Mouse (Mus musculus): Measurements from ENCODE around the gene Pramel6. TPM values are rescaled to one million over a fixed set of nuclear protein-coding genes. Genes with fewer than 3 reads are reported as not detected.
"Not testable (repeated sequence)": the region's sequence is repeated elsewhere in the genome, so short reads cannot be mapped to it uniquely, and the experiment has no call there.

Gene Pramel6
- polyA plus RNA-seq (2012; ENCODE audit: insufficient read depth, insufficient read length, missing spikeins): not detected in 2 replicates

DNA sequence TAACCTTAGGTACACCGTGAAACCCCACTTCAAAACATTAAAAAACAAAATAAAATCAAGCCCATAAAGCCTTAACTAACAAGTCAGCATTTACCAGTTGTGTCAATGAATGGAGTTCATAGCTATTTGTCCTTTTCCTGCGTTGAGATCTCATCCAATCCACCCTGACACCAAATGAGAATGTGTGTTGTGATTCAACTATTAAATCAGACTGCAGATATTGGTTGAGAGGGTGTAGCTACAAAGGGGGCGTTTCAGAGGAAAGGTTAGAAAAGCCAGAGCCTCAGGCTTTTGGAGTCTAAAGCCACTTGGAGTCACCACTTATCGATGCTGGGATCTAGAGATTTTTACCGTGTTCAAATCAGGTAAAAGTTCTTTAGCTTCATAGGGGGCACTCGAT, at the start of gene Pramel6:
Gene Pramel6 (plus strand): TSS at position 301 of the 400 bp plus-strand sequence.
- Histone ChIP-seq H3K27ac (ENCODE audit: insufficient read depth, low read depth, low read length) (no peak within 1 kb of the TSS), H3K4me3 (ENCODE audit: insufficient read depth, low read length) (no peak within 1 kb of the TSS), H3K4me1 (ENCODE audit: control insufficient read depth, insufficient read depth, low read length) (no peaks in the 10 kb centered on the region)
- TF ChIP-seq CTCF (IDR thresholded peaks at IDR 0.05; ENCODE audit: low read depth, low read length) (no peak), POLR2A (IDR thresholded peaks at IDR 0.05; ENCODE audit: borderline replicate concordance, low read depth, low read length) (no peak)

DNA sequence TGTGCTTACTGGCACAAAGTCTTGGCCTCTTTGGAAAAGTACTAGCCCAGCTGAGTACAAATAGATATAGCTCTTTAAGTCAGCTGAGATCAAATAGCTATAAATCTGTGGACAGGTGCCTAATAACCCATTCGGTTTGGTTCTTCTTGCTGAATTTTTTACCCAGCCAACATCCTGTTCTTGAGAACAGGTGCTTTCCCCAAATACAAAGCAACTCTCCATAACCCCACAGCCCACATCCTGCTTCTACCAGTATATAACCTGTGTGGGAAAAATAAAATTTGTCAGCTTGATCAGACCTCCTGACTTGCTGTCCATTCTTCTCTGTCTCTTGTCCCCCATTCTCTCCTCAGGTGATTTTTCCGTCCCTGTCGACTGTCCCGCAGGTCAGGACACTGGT, 44.6 kb upstream of the Pramel6 start:
- Histone ChIP-seq H3K4me1 (ENCODE audit: control insufficient read depth, insufficient read depth, low read length) (no peaks in the 10 kb centered on the region), H3K27ac (ENCODE audit: insufficient read depth, low read depth, low read length) (no peak overlapping the region), H3K4me3 (ENCODE audit: insufficient read depth, low read length) (no peak overlapping the region)
- no peak for TF ChIP-seq CTCF (IDR thresholded peaks at IDR 0.05; ENCODE audit: low read depth, low read length)

- Histone ChIP-seq H3K4me1 (ENCODE audit: control insufficient read depth, insufficient read depth, low read length) (no peaks in the 10 kb centered on the region), H3K4me3 (ENCODE audit: insufficient read depth, low read length) (no peak overlapping the region), H3K27ac (ENCODE audit: insufficient read depth, low read depth, low read length) (no peak overlapping the region)
- no peak for TF ChIP-seq POLR2A (IDR thresholded peaks at IDR 0.05; ENCODE audit: borderline replicate concordance, low read depth, low read length)
- no peak for TF ChIP-seq CTCF (IDR thresholded peaks at IDR 0.05; ENCODE audit: low read depth, low read length)
Measured at GRCm38 (mm10) chr2:87480207-87480606, 26.2 kb upstream of the Pramel6 start.

DNA sequence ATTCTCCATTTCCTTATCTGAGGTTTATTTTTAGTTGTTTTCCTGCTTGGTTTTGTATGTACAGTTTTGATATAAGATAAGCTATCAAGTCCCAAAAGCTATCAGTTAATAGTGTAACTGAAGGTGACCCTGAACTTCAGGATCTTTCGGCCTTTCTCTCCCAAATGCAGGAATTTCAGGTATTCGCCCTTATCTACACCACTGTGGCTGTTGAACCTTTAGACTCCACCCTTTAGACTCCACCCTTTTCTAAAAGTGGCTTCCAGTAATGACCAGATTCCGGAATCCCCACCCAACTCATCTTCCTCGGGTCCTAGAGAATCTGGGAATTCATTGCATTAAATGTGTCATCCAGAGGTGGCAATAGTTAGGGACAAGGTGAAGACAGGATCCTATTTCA, 25.2 kb upstream of the Pramel6 start:
- Histone ChIP-seq H3K4me1 (ENCODE audit: control insufficient read depth, insufficient read depth, low read length) (no peaks in the 10 kb centered on the region), H3K4me3 (ENCODE audit: insufficient read depth, low read length) (no peak overlapping the region), H3K27ac (ENCODE audit: insufficient read depth, low read depth, low read length) (no peak overlapping the region)
- no peak for TF ChIP-seq CTCF (IDR thresholded peaks at IDR 0.05; ENCODE audit: low read depth, low read length)
- no peak for TF ChIP-seq POLR2A (IDR thresholded peaks at IDR 0.05; ENCODE audit: borderline replicate concordance, low read depth, low read length)

DNA sequence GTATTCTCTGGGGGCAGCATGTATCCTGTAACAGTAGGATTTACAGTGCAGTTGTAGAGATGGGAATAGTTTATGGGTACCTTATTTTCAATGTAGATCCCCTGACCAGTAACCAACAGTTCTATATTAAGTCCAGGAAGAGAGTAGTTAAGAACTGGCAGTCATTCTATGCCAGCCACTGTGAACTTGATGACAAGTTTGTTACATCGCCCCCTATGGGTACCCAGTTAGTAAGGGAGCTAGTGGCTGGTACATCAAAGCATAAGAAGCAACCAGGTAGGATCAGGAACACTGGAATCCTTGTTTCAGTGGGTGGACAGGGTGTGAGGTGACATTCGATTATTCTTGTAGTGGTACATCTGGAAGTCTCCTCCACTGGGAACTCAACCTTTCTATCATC, 24.1 kb upstream of the Pramel6 start:
- TF ChIP-seq CTCF (IDR thresholded peaks at IDR 0.05; ENCODE audit: low read depth, low read length): no peak
- no peak for TF ChIP-seq POLR2A (IDR thresholded peaks at IDR 0.05; ENCODE audit: borderline replicate concordance, low read depth, low read length)
- Histone ChIP-seq H3K27ac (ENCODE audit: insufficient read depth, low read depth, low read length) (no peak overlapping the region), H3K4me1 (ENCODE audit: control insufficient read depth, insufficient read depth, low read length) (no peaks in the 10 kb centered on the region), H3K4me3 (ENCODE audit: insufficient read depth, low read length) (no peak overlapping the region)

DNA sequence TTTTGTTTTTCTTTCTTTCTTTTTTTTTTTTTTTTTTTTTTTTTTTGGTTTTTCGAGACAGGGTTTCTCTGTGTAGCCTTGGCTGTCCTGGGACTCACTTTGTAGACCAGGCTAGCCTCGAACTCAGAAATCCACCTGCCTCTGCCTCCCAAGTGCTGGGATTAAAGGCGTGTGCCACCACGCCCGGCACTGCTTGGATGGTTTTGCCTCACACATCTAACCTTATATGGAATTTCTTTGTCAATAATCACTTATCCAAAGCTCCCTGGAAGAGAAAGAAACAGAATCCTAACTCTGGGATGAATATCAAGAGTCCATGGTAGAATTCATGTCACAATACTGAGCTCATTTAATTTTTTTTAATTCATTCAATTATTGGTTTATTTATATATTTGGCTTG, 9.4 kb upstream of the Pramel6 start, which contains the start of gene Pramel7:
Gene Pramel7 (minus strand): TSS at position 101 of the 400 bp plus-strand sequence.
- not testable (repeated sequence) for H3K4me3 ChIP-seq (ENCODE audit: insufficient read depth, low read length); H3K27ac ChIP-seq (ENCODE audit: insufficient read depth, low read depth, low read length)

DNA sequence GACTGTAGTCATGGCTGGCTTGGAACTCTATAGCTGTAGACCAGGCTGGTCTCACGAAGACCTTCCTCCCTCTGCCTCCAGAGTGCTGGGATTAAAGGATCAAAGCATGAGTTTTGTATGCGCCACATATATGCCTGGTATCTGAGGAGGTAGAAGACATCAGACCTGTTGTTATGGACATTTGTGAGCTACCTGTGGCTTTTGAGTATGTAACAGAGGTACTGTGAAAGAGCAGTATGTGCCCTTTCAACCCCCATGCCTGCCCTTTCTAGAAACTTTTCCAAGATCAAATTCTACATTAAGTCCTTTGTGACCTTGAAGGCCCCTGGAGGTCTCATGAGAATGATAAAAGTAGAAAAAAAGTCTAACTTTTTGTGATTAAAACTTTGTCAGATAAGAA, 8.7 kb downstream of the Pramel6 start:
- H3K4me1 ChIP-seq (ENCODE audit: control insufficient read depth, insufficient read depth, low read length): no peaks in the 10 kb centered on the region
- no peak overlapping the region for H3K27ac ChIP-seq (ENCODE audit: insufficient read depth, low read depth, low read length)
- TF ChIP-seq CTCF (IDR thresholded peaks at IDR 0.05; ENCODE audit: low read depth, low read length) (no peak), POLR2A (IDR thresholded peaks at IDR 0.05; ENCODE audit: borderline replicate concordance, low read depth, low read length) (no peak)
- H3K4me3 ChIP-seq (ENCODE audit: insufficient read depth, low read length): no peak overlapping the region

More for the DNA sequence above, 9.4 kb upstream of the Pramel6 start, which contains the start of gene Pramel7:
- H3K4me1 ChIP-seq (ENCODE audit: control insufficient read depth, insufficient read depth, low read length): not testable (repeated sequence)

DNA sequence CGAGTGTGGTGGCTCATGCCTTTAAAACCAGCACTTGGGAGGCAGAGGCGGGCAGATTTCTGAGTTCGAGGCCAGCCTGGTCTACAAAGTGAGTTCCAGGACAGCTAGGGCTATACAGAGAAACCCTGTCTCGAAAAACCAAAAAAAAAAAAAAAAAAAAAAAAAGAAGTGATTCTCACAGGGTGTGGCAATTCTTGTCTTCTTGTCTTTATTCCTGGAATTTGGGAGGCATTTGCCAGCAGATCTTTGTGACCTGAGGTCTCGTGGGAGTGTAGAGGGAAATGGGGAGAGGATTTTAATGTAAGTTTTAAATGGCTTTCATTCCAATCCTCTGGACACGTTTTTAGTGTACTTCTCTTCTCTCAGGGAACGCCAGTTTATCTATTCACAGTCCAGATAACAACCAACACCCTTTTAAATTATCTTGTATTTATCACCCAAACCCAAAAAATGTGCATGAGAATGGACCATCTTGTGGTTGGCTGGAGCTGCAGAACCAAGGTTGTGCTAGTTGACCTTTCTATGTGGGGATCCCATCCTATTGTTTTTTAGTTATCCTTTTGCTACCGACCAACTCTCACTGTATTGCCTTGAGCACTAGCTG, 9.2 kb downstream of the Pramel6 start:
- Histone ChIP-seq H3K4me3 (ENCODE audit: insufficient read depth, low read length) (no peak overlapping the region), H3K4me1 (ENCODE audit: control insufficient read depth, insufficient read depth, low read length) (no peaks in the 10 kb centered on the region), H3K27ac (ENCODE audit: insufficient read depth, low read depth, low read length) (no peak overlapping the region)
- TF ChIP-seq CTCF (IDR thresholded peaks at IDR 0.05; ENCODE audit: low read depth, low read length) (no peak), POLR2A (IDR thresholded peaks at IDR 0.05; ENCODE audit: borderline replicate concordance, low read depth, low read length) (no peak)

DNA sequence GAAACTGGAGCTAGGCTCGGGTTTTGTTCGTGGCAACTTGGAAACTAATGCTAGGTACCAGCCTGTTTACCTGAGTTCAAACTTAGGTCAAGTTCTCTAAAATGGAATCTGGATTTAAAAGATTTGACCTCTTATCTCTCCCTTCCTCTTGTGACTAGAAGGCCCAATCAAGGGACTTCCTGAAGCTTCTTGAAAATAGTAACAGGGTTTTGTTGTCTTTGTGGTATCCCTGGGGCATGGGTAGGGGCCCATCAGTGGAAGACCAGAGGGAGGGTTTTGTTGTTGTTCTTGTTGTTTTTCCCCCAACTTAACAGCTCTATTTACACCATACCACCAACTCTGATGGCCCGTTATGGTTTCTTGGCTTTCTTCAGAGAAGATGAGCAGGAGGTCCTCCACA, 10.2 kb downstream of the Pramel6 start:
- Histone ChIP-seq H3K4me3 (ENCODE audit: insufficient read depth, low read length) (no peak overlapping the region), H3K4me1 (ENCODE audit: control insufficient read depth, insufficient read depth, low read length) (no peaks in the 10 kb centered on the region), H3K27ac (ENCODE audit: insufficient read depth, low read depth, low read length) (no peak overlapping the region)
- TF ChIP-seq POLR2A (IDR thresholded peaks at IDR 0.05; ENCODE audit: borderline replicate concordance, low read depth, low read length) (no peak), CTCF (IDR thresholded peaks at IDR 0.05; ENCODE audit: low read depth, low read length) (no peak)

DNA sequence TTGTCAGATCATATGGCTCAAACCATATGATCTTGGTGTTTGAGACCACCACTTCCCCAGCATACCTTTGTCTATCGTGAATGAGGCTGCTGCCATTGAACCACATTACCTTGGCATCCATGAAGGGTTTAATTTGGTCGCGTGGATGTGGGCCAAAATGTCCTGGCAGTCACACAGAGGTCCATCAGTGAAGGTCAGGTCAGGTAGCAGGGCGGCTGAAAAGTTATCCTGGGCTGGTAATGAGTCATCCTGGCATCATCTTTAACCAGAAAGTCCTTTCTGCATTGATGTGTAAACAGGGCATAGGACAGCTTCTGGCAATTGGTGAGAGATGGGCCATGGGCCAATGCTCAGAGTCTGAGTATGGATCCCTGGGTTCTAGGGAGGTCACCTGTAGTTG, 14.3 kb downstream of the Pramel6 start:
- H3K27ac ChIP-seq (ENCODE audit: insufficient read depth, low read depth, low read length): no peak overlapping the region
- no peak overlapping the region for H3K4me3 ChIP-seq (ENCODE audit: insufficient read depth, low read length)
- TF ChIP-seq POLR2A (IDR thresholded peaks at IDR 0.05; ENCODE audit: borderline replicate concordance, low read depth, low read length): no peak
- H3K4me1 ChIP-seq (ENCODE audit: control insufficient read depth, insufficient read depth, low read length): no peaks in the 10 kb centered on the region

DNA sequence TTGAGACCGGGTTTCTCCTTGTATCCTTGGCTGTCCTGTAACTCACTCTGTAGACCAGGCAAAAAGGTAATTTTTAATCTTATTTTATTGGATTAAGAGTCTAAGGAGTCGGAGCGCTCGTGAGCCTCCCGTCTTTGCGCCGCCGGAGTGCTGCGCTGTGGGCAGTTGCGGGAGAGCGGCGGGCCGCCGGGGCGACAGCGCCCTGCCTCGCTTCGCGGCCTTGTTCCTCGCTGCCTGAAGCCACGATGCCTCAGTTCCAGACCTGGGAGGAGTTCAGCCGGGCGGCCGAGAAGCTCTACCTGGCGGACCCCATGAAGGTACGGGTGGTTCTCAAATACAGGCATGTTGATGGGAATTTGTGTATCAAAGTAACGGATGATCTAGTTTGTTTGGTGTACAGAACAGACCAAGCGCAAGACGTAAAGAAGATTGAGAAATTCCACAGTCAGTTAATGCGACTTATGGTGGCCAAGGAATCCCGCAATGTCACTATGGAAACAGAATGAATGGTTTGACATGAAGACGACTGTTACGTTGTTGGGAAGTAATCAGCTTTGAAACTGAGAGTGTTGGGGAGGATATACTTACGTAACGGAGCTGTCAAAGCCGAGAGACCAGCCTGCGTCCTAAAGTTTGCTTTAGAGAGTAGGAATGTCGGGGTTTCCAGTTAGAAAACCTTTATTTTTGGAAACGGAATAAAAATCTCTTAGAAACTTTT, 19.7 kb downstream of the Pramel6 start:
- H3K4me3 ChIP-seq (ENCODE audit: insufficient read depth, low read length); H3K27ac ChIP-seq (ENCODE audit: insufficient read depth, low read depth, low read length); H3K4me1 ChIP-seq (ENCODE audit: control insufficient read depth, insufficient read depth, low read length): not testable (repeated sequence)

Measured in bone marrow macrophage, adult 2 months (primary cell).